Mouse (Mus musculus) layer of hippocampus, postnatal 10 days (tissue): ENCODE measurements around the gene Dcxr. TPM values are rescaled to one million over a fixed set of nuclear protein-coding genes. Genes with fewer than 3 reads are reported as not detected.

Source experiments
- DNase-seq, 2 experiments: peaks; one replicate each; pipeline ENCODE4 v3.0.0; 2021; ENCODE audit warnings: low spot score in 2 of 2
- total RNA-seq, 2 experiments: library from RNA; stranded (reverse); gene quantifications; 2 replicates each; pipeline ENCODE4 v1.2.3; 2021

Dcxr gene
- total RNA-seq, 2 experiments from 2014 or later, result 7.8 to 10.2 TPM

DNA sequence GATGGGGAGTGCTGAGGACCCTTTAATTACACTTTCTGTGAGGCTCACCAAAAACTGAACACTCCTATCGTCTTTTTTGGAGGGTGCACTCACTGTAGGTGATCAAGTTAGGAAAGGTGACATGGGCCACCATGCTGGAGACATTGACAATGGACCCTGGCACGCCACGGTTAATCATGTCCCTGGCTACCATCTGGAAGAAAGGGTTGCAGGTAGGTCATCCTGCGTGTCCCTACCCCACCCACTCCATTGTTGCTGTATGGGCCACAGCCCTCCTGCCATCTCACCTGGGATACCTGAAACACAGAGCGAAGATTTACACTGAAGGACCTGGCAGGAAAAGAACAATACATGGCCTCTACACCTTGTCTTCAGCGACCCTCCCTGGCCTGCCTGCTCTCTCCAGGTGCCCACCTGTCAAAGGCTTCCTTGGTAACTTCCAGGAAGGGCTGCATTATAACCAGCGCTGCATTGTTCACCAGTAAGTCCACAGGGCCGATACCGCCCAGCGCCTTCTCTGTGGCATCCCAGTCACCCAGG, 3.3 kb upstream of the Dcxr start:
- DNase-seq, result no peak

DNA sequence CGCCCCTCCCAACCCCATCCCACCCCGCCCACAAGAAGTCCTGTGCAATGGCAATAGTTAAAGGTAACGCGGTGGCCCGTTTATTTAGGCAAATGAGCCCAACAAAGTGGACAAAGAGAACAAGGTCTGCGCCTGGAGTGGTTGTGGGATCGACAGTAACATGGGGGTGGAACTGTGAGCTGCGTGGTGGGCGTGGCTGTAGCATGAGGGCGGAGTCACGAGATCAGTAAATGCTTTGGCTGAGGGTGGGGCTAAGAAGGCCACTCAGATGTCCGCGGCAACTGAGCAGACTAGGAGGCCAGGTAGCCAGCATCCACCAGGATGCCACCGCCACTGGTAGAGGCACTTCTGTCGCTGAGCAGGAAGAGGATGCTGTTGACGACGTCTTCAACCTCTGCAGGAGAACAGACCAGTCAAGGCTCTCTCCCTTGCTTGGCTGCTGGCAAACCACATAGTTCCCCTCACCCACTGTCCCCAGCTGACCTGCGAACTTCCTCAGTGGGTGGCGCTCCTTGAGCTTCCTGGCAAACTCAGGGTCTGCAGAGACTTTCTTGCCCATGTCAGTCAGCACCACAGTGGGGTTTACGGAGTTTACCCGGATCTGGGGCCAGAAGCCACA, 2.5 kb upstream of the Dcxr start:
- peak in 1 of 2 experiments; percentile 8 for DNase-seq

DNA sequence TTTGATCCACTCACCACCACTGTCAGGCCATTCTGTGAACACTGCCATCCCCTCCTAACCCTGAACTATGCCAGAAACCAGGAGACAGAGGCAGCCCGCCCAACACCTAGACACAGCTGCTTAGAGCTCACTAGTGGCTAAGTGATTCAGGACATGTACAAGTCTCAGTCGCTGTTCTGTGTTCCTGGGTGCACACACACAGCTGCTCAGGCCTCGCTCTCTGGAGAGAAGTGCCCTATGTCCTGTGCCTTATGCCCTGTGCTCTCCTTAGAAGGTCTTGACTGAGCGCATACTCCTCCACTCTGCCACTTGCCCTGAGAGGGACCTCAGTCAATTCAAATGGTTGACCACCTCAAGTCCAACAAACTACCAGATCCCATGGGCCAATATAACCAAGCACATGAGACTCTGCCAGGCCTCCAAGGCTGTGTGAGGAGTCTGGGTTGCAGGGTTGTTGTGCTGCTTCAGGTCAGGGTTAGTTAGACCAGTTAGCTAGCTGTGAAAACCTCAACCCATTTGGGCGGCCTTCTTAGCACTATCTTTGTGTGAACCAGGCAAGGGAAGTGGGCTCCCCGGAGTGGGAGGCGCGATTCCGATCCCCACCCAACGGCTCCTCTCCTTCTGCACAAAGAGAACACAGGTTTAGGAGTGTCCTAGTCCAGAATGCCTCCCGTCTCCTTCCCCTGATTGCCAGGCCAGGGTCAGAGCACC, 1.6 kb upstream of the Dcxr start:
- no peak for DNase-seq

DNA sequence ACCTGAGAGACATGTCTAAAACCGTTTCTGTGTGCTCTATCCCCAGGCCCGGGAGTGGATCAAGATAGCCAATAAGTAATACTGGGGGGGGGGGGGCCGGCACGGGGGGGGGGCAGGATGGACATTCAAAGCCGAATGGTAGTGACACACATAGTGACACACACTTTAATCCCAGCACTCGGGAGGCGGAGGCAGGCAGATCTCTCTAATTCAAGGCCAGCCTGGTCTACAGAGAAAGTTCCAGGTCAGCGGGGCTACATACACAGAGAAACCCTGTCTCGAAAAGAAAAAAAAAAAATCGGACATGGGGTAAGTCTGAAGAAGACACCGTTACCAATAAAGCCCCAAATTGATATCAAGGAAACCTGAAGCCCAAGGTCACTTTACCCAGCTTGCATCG, 483 bp upstream of the Dcxr start:
- DNase-seq, result no peak

DNA sequence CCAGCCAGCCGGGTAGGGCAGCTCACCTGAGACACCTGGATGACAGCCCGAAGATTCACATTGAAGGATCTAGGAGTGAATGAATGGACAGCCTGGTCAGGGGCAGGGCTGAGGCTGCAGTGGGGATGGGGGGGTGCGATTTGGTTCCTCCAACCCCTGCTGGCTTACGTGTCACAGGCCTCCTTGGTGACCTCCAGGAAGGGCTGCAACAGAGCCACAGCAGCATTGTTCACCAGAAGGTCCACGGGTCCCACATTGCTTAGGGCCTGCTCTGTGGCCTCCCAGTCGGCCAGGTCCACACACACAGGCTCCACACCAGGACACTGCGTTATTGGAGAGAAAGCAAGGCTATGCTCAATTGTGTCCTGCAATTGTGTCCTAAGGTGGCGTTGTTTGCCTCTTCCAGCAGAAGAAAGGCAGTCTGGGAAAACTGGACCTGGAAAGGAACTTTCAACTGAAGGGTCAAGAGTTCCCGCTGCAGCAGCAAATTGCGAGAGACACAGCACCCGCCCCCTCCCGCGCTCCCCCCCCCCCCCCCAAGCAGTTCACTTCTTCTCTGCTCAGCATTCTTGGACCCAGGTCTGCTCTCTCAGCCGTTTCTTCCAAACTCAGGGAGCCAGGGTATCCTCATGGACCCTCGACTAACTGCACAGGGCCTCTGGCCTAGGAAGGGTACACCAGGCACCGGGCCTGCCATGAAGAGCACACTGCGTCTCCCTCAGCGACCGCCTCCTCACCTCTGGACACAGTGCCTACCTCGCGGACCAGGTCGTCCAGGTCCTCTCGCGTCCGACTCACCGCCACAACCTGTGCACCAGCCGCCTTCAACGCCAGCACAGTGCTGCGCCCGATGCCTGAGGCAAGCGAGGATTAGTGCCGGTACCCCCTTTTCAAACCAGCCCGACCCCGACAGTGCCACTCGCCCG, 575 bp downstream of the Dcxr start:
- DNase-seq, result no peak

DNA sequence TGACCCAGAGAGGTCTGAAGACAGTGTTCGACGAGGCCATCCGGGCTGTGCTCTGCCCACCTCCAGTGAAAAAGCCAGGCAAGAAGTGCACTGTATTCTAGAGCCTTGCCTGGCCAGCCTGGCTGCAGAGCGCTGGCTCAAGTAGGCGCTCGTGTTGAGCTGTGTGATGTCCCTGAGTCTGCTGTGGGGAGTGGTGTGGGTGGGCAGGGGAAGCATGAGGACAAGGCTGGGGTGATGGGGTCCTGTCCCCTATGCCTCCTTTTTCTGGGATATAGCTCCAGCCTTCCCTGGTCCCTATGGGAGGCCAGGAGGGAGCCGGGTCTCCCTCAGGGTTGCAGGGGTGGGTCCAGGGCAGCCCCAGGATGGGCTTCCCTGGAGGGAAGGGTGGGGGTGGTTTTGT, 3.6 kb downstream of the Dcxr start:
- DNase-seq, result peak in 1 of 2 experiments; percentile 3

DNA sequence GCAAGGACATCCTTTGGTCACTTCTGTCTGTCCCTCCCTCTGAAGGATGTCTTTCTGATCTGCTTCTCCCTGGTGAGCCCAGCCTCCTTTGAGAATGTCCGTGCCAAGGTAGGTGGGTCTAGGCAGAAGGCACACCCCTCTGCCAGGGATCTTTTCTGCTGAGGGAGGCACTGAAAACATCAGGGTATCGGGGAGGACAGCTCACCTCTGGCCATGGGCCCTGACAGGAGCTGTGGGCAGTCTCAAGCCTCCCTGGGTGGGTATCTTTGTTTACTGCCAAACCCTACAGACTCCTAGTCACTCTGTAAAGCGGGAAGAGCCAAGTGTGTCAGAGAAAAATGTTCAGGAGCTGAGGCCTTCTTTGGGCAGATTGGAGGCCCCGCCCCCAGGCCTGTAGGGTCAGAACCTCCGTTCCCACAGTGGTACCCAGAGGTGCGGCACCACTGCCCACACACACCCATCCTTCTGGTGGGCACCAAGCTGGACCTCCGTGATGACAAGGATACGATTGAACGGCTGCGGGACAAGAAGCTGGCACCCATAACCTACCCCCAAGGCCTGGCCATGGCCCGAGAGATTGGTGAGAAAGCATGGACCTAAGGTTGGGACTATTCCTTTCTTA, 4.2 kb downstream of the Dcxr start:
- DNase-seq, result peak in 1 of 2 experiments; percentile 4

DNA sequence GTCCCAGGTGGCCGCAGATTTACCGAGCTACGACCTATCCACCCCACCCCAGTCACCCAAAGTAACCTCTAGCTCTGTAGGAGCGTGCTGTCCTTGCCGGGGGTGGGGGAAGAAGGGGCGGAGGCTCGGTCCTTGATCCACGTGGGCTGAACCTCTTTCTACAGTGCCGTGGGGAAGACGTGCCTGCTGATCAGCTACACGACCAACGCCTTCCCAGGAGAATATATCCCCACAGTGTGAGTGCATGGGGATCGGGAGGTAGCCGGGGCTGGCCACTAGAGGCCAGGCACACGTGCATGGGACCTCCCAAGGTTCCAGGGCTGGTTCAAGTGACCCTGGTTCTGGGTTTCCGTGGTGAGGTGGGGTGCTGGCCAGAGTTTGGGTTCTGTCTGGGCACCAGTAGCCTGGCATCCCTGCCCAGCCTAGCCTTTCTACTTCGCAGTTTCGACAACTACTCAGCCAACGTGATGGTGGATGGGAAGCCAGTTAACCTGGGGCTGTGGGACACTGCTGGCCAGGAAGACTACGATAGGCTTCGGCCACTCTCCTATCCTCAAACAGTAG, 4.9 kb downstream of the Dcxr start:
- peak; percentile 9 to 26 for DNase-seq

DNA sequence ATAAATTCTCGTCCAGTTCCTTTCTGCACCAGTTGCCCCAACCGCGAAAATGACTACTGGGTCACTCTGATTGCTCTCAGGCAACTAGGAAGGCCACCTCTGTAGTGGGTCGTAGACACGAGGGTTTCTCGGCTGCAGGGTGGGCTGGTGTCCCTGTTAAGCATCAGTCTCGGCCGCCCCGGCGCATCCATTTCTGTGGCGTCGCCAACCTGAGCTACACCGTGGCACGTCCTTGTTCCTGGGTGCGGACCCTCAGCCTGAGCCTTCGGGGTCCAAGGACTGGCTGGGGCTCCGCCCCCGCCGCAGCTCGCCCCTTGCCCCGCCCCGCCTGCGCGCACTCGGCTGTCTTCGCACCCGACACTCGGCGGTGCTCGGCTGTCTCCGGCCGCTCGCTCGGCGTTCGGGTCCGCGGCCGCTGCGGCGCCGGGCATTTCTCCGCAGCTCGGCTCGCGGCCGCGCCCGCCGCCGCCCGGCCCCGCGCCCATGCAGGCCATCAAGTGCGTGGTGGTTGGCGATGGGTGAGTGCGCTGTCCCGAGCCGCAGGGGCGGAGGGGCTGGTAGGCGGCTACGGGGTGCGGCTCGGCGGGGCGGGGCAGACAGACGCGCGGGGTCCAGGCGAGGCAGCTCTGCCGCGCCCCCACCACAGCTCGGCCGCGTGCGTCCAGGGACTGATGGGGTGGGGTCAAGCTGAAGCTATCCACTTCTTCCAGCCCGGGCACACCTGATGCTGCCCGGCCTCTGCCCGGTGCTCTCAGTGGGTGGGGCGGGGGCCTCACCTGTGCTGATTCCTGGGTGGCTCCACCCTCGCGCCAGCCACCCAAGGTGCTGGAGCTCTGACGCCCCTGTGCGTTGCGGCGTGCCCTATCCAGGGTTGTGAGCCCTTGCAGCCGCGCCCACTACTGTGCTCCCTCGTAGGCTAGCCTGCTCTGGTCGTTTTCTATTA, 5.7 kb downstream of the Dcxr start, which contains the start of gene Rac3:
Gene Rac3 (plus strand): TSS at position 347 of the 943 bp plus-strand sequence.
- DNase-seq, result peak; percentile 79 to 88

DNA sequence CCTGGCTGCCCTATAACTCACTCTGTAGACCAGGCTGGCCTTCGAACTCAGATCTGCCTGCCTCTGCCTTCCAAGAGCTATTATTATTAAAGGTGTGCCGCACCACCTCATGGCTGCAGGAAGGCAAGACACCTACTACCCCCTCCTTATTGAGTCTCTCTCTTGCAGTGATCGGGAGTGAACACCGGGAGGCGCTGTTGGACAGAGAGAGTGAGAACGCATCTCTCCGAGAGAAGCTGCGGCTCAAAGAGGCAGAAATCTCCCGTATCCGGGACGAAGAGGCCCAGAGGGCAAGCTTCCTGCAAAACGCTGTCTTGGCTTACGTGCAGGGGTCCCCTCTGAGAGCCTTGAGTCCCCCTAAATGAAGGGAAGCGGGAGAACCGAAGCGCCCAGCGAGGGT, 6.6 kb downstream of the Dcxr start:
- DNase-seq, result peak; percentile 96 to 97

DNA sequence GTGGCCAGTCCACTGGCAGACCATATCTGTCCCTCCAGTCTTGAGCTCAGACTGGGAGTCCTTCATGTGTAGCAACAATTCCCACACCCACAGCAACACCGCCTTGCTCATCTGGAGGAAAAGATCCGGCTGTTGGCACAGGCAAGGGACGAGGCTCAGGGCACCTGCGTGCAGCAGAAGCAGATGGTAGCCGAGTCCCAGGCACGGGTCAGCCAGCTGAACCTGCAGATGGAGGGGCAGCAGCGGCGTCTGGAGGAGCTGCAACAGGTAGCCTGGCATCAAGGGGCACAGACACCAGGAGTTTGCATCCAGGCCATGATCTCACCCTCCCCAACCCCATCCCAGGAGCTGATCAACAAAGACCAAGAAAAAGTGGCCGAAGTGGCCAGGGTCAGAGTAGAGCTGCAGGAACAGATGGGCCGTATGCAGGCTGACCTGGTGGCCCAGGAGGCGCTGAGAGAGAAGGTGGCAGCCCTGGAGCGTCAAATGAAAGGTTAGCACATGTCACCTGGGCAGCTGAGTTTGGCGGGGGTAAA, 7.2 kb downstream of the Dcxr start:
- peak in 1 of 2 experiments; percentile 14 for DNase-seq

DNA sequence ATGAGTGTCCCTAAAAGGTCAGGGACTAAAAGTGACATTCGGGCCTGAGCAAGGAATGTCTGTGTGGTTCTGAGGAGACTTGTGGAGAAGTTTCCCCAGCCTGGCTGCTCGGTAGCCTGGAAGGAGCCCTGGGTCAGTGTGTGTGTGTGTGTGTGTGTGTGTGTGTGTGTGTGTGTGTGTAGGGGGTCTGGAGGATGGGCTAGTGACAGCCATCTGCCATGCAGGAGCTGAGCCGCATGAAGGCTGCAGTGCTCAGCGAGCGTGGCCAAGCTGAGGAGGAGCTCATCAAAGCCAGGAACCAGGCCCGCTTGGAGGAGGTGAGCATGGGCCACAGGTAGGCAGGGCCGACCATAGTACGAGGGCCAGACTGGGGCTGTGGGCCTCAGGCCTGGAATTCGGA, 7.8 kb downstream of the Dcxr start:
- no peak for DNase-seq

DNA sequence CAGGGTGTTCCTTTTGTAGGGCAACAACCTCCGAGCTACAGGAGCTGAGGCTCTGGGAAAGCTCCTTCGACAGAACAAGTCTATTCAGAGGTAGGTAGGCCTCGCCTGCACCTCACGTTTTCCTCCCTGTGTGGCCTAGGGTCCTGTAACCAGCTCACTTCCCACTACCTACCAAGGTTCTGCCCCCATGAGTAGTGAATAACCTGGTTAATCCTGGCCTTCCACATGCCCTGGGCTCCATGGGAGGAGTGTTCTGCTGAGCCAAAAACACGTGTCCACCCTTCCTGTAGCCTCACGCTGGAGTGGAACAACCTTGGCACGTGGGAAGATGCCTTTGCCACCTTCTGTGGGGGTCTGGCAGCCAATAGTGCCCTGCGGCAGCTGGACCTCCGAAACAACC, 11.9 kb downstream of the Dcxr start:
- no peak for DNase-seq

DNA sequence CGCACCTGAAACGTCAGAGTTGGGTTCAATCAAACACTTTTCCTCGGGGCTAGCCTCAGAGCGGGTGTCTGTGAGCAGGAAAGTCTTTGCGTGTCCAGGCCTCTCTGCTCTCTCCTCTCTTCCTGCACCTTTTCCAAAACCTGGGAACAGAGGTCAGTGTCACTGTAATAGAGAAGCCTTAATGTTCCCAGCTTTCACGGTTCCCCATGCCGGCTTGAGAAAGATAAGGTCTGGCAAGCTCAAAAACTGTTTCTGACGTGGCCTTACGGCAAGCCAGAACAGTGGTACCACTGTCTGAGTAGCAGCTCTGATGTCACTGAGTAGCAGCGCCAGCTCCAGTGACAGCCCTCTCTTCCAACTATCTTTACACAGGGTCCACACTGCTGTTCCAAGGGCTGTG, 12.5 kb downstream of the Dcxr start:
- no peak for DNase-seq

DNA sequence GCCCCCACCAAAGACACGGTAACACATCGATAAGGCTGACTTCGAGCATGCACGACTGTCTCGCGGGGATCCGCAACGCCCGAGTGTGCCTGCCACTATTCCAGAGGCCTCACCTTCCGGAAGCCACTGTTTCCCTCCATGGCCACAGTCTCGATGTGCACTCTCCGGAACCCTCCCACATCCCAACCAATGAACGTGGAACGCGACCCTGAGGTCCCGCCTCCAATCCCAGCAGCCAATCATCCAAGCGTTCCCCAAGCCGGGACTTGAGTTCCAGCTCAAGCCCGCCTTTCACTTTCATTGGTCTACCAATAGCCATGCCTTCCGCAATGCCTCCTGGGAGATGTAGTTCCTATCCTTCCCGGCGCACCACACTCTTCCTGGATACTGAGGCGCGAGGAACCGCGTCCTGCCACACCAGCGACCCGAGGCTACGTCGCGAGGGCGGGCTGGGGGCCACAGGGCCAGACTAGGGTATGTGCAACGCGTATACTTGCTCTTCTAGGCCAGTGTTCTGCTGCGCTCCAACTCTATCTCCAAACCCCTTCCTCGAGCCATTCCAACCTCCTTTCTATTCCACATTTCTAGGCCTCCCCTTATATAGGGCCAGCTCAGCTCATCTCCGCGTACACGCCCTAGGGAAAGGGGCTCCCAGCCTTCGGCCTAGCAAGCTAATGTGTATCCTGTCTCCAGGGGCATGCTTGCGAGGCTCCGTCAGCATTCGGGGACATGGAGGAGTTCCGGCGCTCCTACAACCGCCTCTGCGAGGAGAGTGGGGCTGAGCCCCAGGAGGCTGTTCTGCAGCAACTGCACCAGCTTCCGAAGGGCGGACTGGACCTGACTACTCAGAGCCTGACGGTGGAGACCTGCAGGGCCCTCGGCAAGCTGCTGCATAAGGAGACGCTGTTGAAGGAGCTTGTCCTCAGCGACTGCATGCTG, 13.2 kb downstream of the Dcxr start, which contains the start of the genes Cenpx and Lrrc45:
Gene Cenpx (minus strand): TSS at position 159 of the 939 bp plus-strand sequence.
Gene Lrrc45 (plus strand): TSS at position 346 of the 939 bp plus-strand sequence.
- peak; percentile 96 to 97 for DNase-seq

DNA sequence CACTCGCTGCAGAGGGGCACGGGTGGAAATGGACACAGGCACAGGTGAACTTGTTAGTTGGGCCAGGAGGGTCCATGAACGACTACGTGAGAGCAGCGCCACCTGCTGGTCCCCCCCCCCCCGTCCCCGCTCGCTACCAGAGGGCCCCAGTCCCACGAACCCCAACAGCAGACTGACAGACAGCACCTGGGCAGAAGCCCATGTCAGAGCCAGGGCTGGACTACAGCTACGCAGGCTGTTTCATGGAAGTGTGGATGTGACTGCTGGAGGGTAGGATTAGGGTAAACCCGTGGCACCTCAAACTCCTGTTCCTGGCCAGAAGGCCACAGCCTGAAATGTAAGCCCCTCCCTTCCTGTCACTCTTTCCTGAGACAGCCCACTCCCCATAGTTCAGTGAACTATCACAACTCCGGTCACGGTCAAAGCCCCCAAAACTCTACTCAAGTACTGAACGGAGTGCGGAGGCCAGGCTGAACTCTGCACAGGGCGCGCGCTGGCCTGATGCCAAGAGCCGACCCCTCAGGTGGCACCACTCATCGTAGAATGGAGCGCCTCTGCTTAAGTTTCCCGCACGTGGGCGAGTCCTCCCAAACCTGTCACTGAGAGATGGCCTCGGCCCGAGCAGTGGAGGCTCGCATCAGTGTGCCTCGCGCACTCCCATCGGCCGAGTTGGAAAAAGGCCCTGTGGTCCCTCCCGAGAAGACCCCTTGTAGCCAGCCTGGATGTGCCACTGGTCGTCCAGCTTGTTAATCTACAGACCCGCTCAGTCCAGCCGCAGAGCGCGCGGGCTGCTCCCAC, 14.1 kb downstream of the Dcxr start:
- DNase-seq, result peak; percentile 57 to 65

DNA sequence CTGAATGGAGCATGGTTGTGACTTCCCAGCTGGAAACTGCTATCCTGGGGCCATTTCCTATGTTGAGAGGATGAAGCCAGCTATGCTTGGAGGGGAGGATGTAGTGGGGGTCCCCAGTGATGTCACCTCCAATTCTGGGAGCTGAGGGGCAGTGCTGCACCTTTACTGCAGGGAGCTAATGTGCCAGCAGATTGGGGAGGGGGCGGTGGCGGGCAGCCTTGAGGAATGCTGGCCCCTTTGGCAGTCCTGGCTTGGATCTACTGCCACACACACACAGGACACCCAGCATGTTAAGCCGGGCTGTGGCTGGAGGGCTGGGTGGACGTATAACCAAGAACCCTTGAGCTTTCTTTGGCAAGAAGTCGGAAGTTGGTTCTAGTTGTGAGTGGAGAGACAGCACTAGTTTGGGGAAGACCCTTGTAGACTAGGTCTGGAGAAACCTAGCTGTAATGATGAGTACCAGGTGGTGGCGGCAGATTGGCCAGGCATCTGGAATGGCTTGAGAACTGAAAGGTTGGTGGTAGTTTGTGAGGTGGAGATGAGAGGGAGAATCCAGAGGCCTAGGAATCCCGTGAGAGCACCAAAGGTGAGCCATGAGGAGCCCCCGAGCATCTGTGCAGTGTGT, 15.0 kb downstream of the Dcxr start:
- no peak for DNase-seq
